Mouse (Mus musculus) myocyte (in vitro differentiated cells): ENCODE measurements around the gene Nae1. TPM values are rescaled to one million over a fixed set of nuclear protein-coding genes. Genes with fewer than 3 reads are reported as not detected.

Experiments
- H3K27me3 ChIP-seq: one replicate; pipeline ENCODE4 v1.6.1; 2011; ENCODE audit not compliant: control insufficient read depth, insufficient read depth, insufficient read length
- H3K36me3 ChIP-seq: one replicate; pipeline ENCODE4 v1.6.1; 2011; ENCODE audit not compliant: control insufficient read depth, insufficient read depth
- H3K4me2 ChIP-seq: one replicate; pipeline ENCODE4 v1.6.1; 2011; ENCODE audit warnings: low read depth, control low read depth
- H3K4me3 ChIP-seq: one replicate; pipeline ENCODE4 v1.5.1; 2011; ENCODE audit warnings: mild to moderate bottlenecking, control low read depth, moderate library complexity
- H3K79me2 ChIP-seq: one replicate; pipeline ENCODE4 v1.6.1; 2011; ENCODE audit not compliant: control insufficient read depth, insufficient read depth
- H3ac ChIP-seq: one replicate; pipeline ENCODE4 v1.6.1; 2011; ENCODE audit not compliant: control insufficient read depth, insufficient read length
- MAX ChIP-seq: IDR thresholded peaks from one replicate; pipeline ENCODE4 v1.6.1; 2011; ENCODE audit warnings: low read depth, mild to moderate bottlenecking, control low read depth
- MYOD1 ChIP-seq, 3 experiments: IDR thresholded peaks; one replicate each; pipeline ENCODE4 v1.6.1; 2011; ENCODE audit warnings: control low read depth in 2 of 3, low read depth in 2 of 3, mild to moderate bottlenecking in 2 of 3, moderate library complexity in 1 of 3; ENCODE audit not compliant: insufficient read length in 2 of 3, control insufficient read depth in 1 of 3
- MYOG ChIP-seq, 3 experiments: IDR thresholded peaks; one replicate each; pipeline ENCODE4 v1.6.1; 2011; ENCODE audit warnings: control low read depth in 2 of 3, low read depth in 2 of 3, mild to moderate bottlenecking in 2 of 3; ENCODE audit not compliant: insufficient read length in 2 of 3, control insufficient read depth in 1 of 3, insufficient read depth in 1 of 3
- TCF12 ChIP-seq: IDR thresholded peaks from one replicate; pipeline ENCODE4 v1.6.1; 2011; ENCODE audit warnings: mild to moderate bottlenecking, control low read depth; ENCODE audit not compliant: poor library complexity, insufficient read depth, severe bottlenecking
- polyA plus RNA-seq: library from polyadenylated mRNA; unstranded; fragments of >200 nt; fragmentation: generic; extraction: Trizol; gene quantifications from one replicate; pipeline ENCODE4 v1.2.1, GENCODE M21; 2012; ENCODE audit warnings: missing spikeins

Nae1 gene
- polyA plus RNA-seq, 1 experiment, result 15.4 TPM

- H3K79me2 ChIP-seq, result no peaks in the 10 kb centered on the region
- no peak overlapping the region for H3K4me2 ChIP-seq
- peaks cover 7% of the 10 kb centered on the region for H3K27me3 ChIP-seq
- H3ac ChIP-seq, result no peak overlapping the region
- TF ChIP-seq TCF12 (no peak), MYOG (IDR thresholded peaks at IDR 0.05; ENCODE audit: control insufficient read depth in 1 of 3, insufficient read depth in 1 of 3, insufficient read length in 2 of 3, low read depth in 2 of 3) (no peak), MAX (no peak)
- H3K4me3 ChIP-seq, result no peak overlapping the region
- H3K36me3 ChIP-seq, result no peaks in the 10 kb centered on the region
Measured at GRCm38 (mm10) chr8:104472465-104472864, 62.0 kb downstream of the Nae1 start.

- no peak overlapping the region for H3K4me3 ChIP-seq
- H3K36me3 ChIP-seq, result no peaks in the 10 kb centered on the region
- TF ChIP-seq TCF12 (no peak), MYOD1 (IDR thresholded peaks at IDR 0.05; ENCODE audit: control insufficient read depth in 1 of 3, insufficient read length in 2 of 3, low read depth in 2 of 3) (no peak)
- H3ac ChIP-seq, result no peak overlapping the region
- H3K27me3 ChIP-seq, result peaks cover 7% of the 10 kb centered on the region
- H3K4me2 ChIP-seq, result no peak overlapping the region
- H3K79me2 ChIP-seq, result no peaks in the 10 kb centered on the region
Measured at GRCm38 (mm10) chr8:104467463-104467862, 67.0 kb downstream of the Nae1 start.

Other genes with a start within 250 kb of the Nae1 start
- gene Cmtm2a, start 241.5 kb downstream of the Nae1 start, polyA plus RNA-seq, result not detected
- not detected for gene Gm45711, start 224.6 kb downstream of the Nae1 start, polyA plus RNA-seq
- gene Cmtm1, start 224.5 kb downstream of the Nae1 start, polyA plus RNA-seq, result not detected
- not detected for gene Gm11020, start 213.1 kb downstream of the Nae1 start, polyA plus RNA-seq
- not detected for gene Cmtm2b, start 212.4 kb downstream of the Nae1 start, polyA plus RNA-seq
- 28.6 TPM for gene Cmtm3, start 195.2 kb downstream of the Nae1 start, polyA plus RNA-seq
- gene Cmtm4, start 138.8 kb downstream of the Nae1 start, polyA plus RNA-seq, result 5.5 TPM
- 45.0 TPM for gene Dync1li2, start 91.6 kb downstream of the Nae1 start, polyA plus RNA-seq
- gene Terb1, start 24.7 kb downstream of the Nae1 start, polyA plus RNA-seq, result not detected
- gene Car7, start 52 bp upstream of the Nae1 start, polyA plus RNA-seq, result 0.64 TPM
- 2.3 TPM for gene Pdp2, start 56.8 kb upstream of the Nae1 start, polyA plus RNA-seq
- 0.29 TPM for gene Cdh16, start 89.8 kb upstream of the Nae1 start, polyA plus RNA-seq
- 17.9 TPM for gene Rrad, start 96.7 kb upstream of the Nae1 start, polyA plus RNA-seq
- 217 TPM for gene Ciao2b, start 107.3 kb upstream of the Nae1 start, polyA plus RNA-seq
- not detected for gene Ces2a, start 199.4 kb upstream of the Nae1 start, polyA plus RNA-seq